Mouse (Mus musculus) forebrain, embryonic 10.5 days (tissue): ENCODE results near the gene Fcgrt. TPM values are rescaled to one million over a fixed set of nuclear protein-coding genes. Genes with fewer than 3 reads are reported as not detected.

ENCODE experiments used
- DNase-seq: peaks from one replicate; pipeline ENCODE4 v3.0.0-alpha.2; 2017; ENCODE audit warnings: low spot score; ENCODE audit errors: extremely low spot score
- H3K27ac ChIP-seq: fragments of 300-500 bp; sonication (generic); 2 replicates; pipeline ENCODE4 v1.5.1; 2016; ENCODE audit warnings: mild to moderate bottlenecking
- H3K27me3 ChIP-seq: fragments of 300-500 bp; sonication (generic); 2 replicates; pipeline ENCODE4 v1.6.1; 2016; ENCODE audit warnings: mild to moderate bottlenecking; ENCODE audit not compliant: poor library complexity, severe bottlenecking
- H3K36me3 ChIP-seq: fragments of 300-500 bp; sonication (generic); replicated peaks from 2 replicates; pipeline ENCODE4 v1.6.1; 2016; ENCODE audit warnings: mild to moderate bottlenecking, moderate library complexity
- H3K4me1 ChIP-seq: fragments of 300-500 bp; sonication (generic); 2 replicates; pipeline ENCODE4 v1.6.1; 2016
- H3K4me3 ChIP-seq: fragments of 300-500 bp; sonication (generic); 2 replicates; pipeline ENCODE4 v1.5.1; 2016; ENCODE audit warnings: mild to moderate bottlenecking, moderate library complexity
- H3K9me3 ChIP-seq: fragments of 300-500 bp; sonication (generic); 2 replicates; pipeline ENCODE4 v1.6.1; 2016; ENCODE audit warnings: mild to moderate bottlenecking, moderate library complexity
- WGBS: fragments of 180-500 bp; shearing (Covaris S2); methylation state at CpG from one replicate; pipeline ENCODE4 v1.1.7; 2016; 5-methylcytosine and 5-hydroxymethylcytosine counted together
- polyA plus RNA-seq: library from polyadenylated mRNA; unstranded; fragments of >200 nt; fragmentation: Nextera tagmentation; extraction: Ambion mirVana; gene quantifications from 2 replicates; pipeline ENCODE4 v1.2.1, GENCODE M21; 2016

Gene Fcgrt
- polyA plus RNA-seq, 1 experiment from 2014 or later = 5.5 TPM

- DNase-seq = no peak
- H3K9me3 ChIP-seq = no peaks in the 10 kb centered on the region
- peaks cover 72% of the 10 kb centered on the region for H3K36me3 ChIP-seq
- WGBS = 73% methylated on average over 4 of the region's 4 CpGs
- peaks cover 1% of the 10 kb centered on the region; the same call in 1 of the 2 replicates for H3K27me3 ChIP-seq
- H3K4me1 ChIP-seq = peaks cover 17% of the 10 kb centered on the region
- no peak overlapping the region for H3K4me3 ChIP-seq
- no peak overlapping the region for H3K27ac ChIP-seq
Measured at GRCm38 (mm10) chr7:45086084-45086483, 17.6 kb downstream of the Fcgrt start.

DNA sequence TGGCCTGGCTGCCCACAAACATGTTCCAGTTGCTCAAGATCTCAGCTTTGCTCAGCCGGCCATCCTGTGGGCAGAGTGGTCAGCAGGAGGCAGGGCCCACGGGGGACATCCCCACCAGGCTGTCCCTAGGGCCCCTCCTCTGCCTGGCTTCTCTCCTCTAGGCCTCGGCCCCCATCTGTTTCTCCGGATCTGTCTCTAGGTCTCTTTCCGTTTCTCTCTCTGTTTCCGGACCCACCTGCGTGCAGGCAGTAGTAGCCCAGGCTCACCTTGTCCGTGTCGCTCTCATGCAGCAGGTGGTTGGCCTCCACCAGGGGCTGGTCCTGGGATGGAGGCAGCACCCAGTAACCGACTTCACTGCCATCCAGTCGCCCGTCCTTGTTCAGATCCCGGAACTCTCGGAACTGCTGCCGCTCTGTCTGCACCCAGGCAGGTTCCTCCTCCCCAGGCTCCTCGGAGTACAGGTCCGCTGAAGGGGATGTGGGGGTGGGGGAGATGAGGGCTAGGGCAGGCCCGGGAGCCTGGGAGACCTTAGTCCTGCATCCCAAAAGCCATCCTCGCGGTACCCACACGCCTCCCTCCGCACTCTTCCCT is 20.3 kb downstream of the Fcgrt start:
- Histone ChIP-seq H3K9me3 (no peaks in the 10 kb centered on the region), H3K36me3 (peaks cover 59% of the 10 kb centered on the region), H3K4me1 (peaks cover 13% of the 10 kb centered on the region; the same call in 1 of the 2 replicates), H3K27me3 (no peaks in the 10 kb centered on the region), H3K4me3 (0 out of 2 replicates have a peak overlapping the region, but pooled peaks have one; percentile 2), H3K27ac (0 out of 2 replicates have a peak overlapping the region, but pooled peaks have one; percentile 26)
- WGBS = 91% methylated on average over 22 of the region's 22 CpGs
- DNase-seq = no peak

- Histone ChIP-seq H3K4me1 (peaks cover 13% of the 10 kb centered on the region; the same call in 1 of the 2 replicates), H3K27me3 (no peaks in the 10 kb centered on the region), H3K4me3 (no peak overlapping the region), H3K27ac (0 out of 2 replicates have a peak overlapping the region, but pooled peaks have one; percentile 26), H3K9me3 (no peaks in the 10 kb centered on the region), H3K36me3 (peaks cover 55% of the 10 kb centered on the region)
- WGBS = 75% methylated on average over 25 of the region's 25 CpGs
- DNase-seq = no peak
Measured at GRCm38 (mm10) chr7:45082401-45083299, 21.0 kb downstream of the Fcgrt start.

DNA sequence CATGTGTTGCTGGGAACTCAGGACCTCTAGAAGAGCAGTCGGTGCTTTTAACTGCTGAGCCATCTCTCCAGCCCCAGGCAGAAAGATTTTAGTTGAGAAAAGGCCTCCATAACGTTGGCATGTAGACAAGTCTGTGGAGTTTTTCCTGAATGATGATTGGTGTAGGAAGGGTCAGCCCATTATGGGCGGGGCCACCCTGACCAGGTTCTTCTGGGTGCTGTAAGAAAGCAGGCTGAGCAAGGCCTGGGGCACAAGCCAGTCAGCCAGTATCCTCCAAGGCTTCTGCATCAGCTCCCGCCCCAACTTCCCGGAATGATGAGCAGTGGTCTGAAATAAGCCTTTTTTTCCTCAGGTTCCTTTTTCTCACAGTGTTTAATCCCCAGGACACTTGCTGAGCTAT is 22.6 kb downstream of the Fcgrt start:
- no peak overlapping the region for H3K4me3 ChIP-seq
- peaks cover 13% of the 10 kb centered on the region; the same call in 1 of the 2 replicates for H3K4me1 ChIP-seq
- H3K27ac ChIP-seq = no peak overlapping the region
- peaks cover 55% of the 10 kb centered on the region for H3K36me3 ChIP-seq
- no peaks in the 10 kb centered on the region for H3K9me3 ChIP-seq
- no peak for DNase-seq
- WGBS = 40% methylated on average over 5 of the region's 5 CpGs
- H3K27me3 ChIP-seq = no peaks in the 10 kb centered on the region

DNA sequence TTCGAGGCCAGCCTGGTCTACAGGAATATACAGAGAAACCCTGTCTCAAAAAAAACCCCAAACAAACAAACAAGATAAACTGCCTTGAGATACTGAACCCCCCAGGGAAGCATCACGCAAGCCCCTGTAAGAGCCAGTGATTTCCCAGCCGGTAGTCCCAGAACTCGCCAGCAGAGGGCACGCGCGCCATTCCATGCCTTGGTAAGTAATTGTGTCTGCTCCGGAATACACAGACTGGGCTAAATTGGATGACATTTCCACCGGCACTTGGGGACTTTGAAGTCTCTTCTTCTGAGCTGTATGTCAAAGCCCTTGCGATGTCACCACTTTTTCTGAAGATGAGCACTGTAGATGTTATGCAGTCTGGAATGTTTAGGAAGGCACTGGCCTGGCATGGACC is 23.8 kb downstream of the Fcgrt start:
- no peaks in the 10 kb centered on the region for H3K9me3 ChIP-seq
- peaks cover 56% of the 10 kb centered on the region for H3K36me3 ChIP-seq
- H3K27ac ChIP-seq = no peak overlapping the region
- WGBS = 3% methylated on average over 10 of the region's 10 CpGs
- no peak overlapping the region for H3K4me3 ChIP-seq
- DNase-seq = peak; percentile 88
- H3K4me1 ChIP-seq = peaks cover 13% of the 10 kb centered on the region; the same call in 1 of the 2 replicates
- H3K27me3 ChIP-seq = no peaks in the 10 kb centered on the region

GRCm38 (mm10) chr7:45078513-45078912 is 25.1 kb downstream of the Fcgrt start:
- Histone ChIP-seq H3K27ac (no peak overlapping the region), H3K36me3 (peaks cover 58% of the 10 kb centered on the region), H3K4me1 (peaks cover 13% of the 10 kb centered on the region; the same call in 1 of the 2 replicates), H3K9me3 (no peaks in the 10 kb centered on the region), H3K4me3 (no peak overlapping the region), H3K27me3 (no peaks in the 10 kb centered on the region)
- DNase-seq = peak; percentile 73
- 41% methylated on average over 9 of the region's 9 CpGs for WGBS

- Histone ChIP-seq H3K27me3 (no peaks in the 10 kb centered on the region), H3K9me3 (no peaks in the 10 kb centered on the region), H3K4me1 (peaks cover 12% of the 10 kb centered on the region; the same call in 1 of the 2 replicates), H3K4me3 (no peak overlapping the region), H3K36me3 (peaks cover 55% of the 10 kb centered on the region), H3K27ac (no peak overlapping the region)
- WGBS = 88% methylated on average over 2 of the region's 2 CpGs
- DNase-seq = no peak
Measured at GRCm38 (mm10) chr7:45077829-45078228, 25.8 kb downstream of the Fcgrt start.

- no peak for DNase-seq
- WGBS = 89% methylated on average over 14 of the region's 14 CpGs
- no peaks in the 10 kb centered on the region for H3K27me3 ChIP-seq
- H3K4me1 ChIP-seq = peaks cover 7% of the 10 kb centered on the region; the same call in 1 of the 2 replicates
- peaks cover 50% of the 10 kb centered on the region for H3K36me3 ChIP-seq
- H3K27ac ChIP-seq = no peak overlapping the region
- H3K9me3 ChIP-seq = no peaks in the 10 kb centered on the region
- no peak overlapping the region for H3K4me3 ChIP-seq
Measured at GRCm38 (mm10) chr7:45077322-45077721, 26.3 kb downstream of the Fcgrt start.

DNA sequence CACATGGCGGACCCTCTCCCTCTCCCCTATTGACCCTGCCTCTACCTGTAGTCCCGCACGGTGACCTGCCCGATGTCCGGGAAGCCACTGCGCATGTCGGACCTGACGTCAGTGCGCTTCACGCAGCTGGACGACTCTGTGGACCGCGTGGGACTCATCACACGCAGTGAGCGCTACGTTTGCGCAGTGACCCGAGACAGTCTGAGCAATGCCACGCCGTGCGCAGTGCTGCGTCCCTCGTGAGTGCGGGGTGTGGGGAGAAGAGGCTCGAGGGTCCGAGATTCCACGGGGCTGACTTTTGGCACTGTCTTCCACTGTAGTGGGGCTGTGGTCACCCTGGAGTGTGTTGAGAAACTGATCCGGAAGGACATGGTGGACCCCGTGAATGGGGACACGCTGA is 27.1 kb downstream of the Fcgrt start:
- Histone ChIP-seq H3K27ac (no peak overlapping the region), H3K36me3 (peaks cover 49% of the 10 kb centered on the region), H3K4me1 (peaks cover 5% of the 10 kb centered on the region; the same call in 1 of the 2 replicates), H3K27me3 (no peaks in the 10 kb centered on the region), H3K4me3 (peak overlapping the region; percentile 10), H3K9me3 (no peaks in the 10 kb centered on the region)
- DNase-seq = no peak
- 89% methylated on average over 30 of the region's 30 CpGs for WGBS

DNA sequence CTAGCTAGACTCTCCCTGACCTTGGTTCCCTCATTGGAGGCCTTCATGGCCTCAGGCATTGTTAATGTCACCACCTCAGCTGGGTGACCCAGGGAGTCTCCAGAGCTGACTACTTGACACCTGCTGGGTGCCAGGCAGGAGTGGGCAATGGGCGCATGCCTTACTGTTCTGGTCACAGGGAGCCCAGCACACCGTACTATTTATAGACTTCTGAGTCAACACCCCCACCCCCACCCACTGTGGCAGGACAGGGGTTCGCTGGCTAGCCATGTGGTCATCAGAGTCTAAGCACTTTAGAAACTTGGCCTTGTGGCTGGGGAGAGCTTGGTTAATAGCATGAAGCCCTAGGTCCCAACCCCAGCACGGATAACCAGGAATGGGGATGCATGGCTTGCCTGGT is 28.2 kb downstream of the Fcgrt start:
- H3K4me3 ChIP-seq = no peak overlapping the region
- H3K4me1 ChIP-seq = peaks cover 5% of the 10 kb centered on the region; the same call in 1 of the 2 replicates
- no peaks in the 10 kb centered on the region for H3K27me3 ChIP-seq
- 92% methylated on average over 4 of the region's 4 CpGs for WGBS
- H3K9me3 ChIP-seq = no peaks in the 10 kb centered on the region
- no peak overlapping the region for H3K27ac ChIP-seq
- DNase-seq = no peak
- H3K36me3 ChIP-seq = peaks cover 49% of the 10 kb centered on the region

DNA sequence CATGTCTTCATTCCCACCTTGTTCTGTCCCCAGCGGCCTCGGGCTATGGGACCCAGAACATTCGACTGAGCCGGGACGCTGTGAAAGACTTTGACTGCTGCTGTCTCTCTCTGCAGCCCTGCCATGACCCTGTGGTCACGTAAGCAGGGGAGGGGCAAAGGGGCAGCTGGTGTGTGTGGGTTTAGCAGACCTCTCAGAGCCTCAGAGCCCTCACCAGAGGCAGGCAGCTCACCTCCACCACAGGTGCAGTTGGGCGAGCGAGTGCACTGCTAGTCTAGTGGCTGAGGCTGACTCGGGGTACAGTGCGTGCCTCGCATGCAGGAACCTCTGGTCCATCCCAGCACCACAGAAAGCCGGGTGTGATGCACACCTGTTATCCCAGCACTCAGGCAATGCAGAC is 29.7 kb downstream of the Fcgrt start:
- Histone ChIP-seq H3K27me3 (no peaks in the 10 kb centered on the region), H3K36me3 (peaks cover 49% of the 10 kb centered on the region), H3K4me1 (no peaks in the 10 kb centered on the region), H3K27ac (no peak overlapping the region), H3K9me3 (no peaks in the 10 kb centered on the region), H3K4me3 (no peak overlapping the region)
- no peak for DNase-seq
- WGBS = 92% methylated on average over 12 of the region's 12 CpGs

- H3K9me3 ChIP-seq = no peaks in the 10 kb centered on the region
- WGBS = 86% methylated on average over 7 of the region's 7 CpGs
- H3K4me1 ChIP-seq = no peaks in the 10 kb centered on the region
- H3K4me3 ChIP-seq = no peak overlapping the region
- H3K27ac ChIP-seq = no peak overlapping the region
- no peaks in the 10 kb centered on the region for H3K27me3 ChIP-seq
- peaks cover 49% of the 10 kb centered on the region for H3K36me3 ChIP-seq
- no peak for DNase-seq
Measured at GRCm38 (mm10) chr7:45073171-45073707, 30.4 kb downstream of the Fcgrt start.
